Mouse (Mus musculus) embryo, embryonic 10 days (tissue): ENCODE data around the gene Paqr8.

Experiments used
- DNase-seq: peaks from one replicate; pipeline ENCODE4 v3.0.0-alpha.2; 2015; ENCODE audit warnings: low spot score

The Paqr8 gene

DNA sequence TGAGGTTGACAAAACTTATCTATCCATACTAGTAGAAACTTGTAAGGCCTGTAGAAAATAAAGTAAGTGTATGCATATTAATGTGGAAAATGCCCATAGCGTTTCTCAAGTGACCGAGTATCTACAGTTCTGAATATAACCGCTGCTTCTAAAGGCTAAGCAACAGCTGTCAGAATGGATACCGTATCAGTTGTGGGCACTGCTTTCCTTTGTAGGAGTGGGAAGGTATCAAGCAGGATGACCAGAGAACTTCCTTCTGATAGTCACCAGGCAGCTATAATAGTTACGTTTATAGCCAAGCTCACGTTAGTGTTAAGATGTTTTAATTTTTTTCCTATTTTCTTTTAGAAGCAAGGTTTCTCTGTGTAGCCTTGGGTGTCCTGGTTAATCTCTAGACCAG, 83.0 kb downstream of the Paqr8 start:
- no peak for DNase-seq

DNA sequence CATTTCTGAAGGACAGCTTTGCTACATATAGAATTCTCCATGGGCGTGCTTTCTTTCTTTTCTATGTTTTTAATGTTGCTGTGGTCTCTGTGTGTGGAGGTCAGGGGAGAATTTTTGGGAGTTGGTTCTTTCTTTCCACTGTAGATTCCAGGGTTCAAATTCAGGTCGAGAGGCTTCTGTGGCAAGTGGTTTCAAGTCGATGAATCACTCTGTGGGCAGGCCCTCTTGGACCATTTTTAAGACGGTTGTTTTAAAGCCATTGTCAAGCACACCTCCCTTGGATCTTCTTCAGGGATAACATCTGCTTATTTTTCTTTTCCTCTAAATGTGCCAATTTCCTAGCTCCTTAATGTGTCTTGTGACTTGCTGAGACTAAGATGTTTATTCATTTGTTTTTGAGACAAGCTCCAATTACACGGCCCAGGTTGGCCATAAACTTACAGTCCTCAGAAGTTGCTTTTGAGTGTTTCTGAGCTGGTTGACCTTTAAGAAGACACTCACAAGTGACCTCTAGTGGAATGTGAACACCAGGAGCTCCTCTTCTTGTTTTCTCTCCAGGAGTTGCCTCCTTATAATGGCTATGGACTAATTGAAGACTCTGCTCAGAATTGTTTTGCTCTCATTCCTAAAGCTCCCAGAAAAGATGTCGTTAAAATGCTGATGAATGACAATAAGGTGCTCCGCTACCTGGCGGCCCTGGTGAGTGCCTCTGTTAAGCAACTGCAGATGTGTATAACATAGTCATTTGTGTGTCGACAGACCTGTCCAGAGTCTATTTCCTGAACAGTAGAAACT, 84.1 kb downstream of the Paqr8 start:
- no peak for DNase-seq

DNA sequence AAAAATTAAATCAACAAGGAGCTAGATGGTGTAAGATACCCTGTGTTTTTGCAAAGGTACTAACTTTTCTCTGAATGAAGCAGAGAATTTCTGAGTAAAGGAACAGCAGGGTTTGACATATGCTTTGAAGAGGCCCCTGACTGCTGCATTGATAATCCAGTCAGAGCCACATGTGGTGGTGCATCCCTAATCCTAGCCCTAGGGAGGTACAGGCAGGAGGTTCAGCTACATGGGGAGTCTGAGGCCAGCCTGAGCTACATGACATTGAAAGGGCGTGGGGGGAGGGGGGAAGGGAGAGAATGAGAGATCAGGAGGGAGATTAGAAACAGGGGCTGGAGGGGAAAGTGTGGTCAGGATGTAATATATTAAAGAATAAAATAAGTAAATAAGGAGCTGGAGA, 90.1 kb downstream of the Paqr8 start:
- DNase-seq = no peak

DNA sequence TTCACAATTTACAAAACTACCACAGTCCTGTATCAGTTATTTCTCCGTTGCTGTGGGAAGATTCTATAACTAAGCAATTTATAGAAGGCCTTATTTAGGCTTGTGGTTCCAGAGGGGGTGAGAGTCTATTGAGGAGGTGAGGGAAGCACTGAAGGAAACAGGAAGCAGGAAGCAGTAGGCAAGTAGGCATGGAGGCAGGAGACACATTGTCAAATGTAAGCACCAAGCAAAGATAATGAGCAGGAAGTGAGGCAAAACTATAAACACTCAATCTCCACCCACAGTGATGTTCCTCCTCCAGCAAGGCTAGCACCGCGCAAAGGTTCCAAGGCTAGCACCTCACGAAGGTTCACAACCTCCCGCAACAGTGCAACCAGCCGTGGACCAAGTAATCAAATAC, 91.4 kb downstream of the Paqr8 start:
- DNase-seq = no peak

GRCm38 (mm10) chr1:20984103-20984502, 93.7 kb downstream of the Paqr8 start:
- DNase-seq = no peak

DNA sequence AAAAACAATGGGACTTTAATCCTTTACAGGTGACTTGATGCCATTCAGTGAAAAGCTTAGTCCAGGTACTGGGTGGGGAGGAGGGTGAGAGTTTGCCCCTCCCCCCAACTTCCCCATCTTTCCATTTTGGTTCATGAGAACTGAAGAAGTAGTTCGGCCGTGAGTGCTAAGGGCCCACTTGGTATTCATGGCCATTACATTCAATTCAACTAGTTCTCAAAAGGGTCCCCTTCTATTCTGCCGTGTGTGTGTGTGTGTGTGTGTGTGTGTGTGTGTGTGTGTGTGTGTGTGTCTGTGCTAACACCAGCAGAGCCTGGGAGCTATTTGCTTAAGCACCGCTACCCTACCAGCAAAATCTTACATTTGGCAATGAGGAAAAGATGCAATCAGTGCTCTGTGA, 94.2 kb downstream of the Paqr8 start:
- DNase-seq = no peak

GRCm38 (mm10) chr1:20986378-20987056, 96.1 kb downstream of the Paqr8 start:
- no peak for DNase-seq
